Mouse (Mus musculus): Measurements from ENCODE around the gene Tal1.

Tal1 gene

DNA sequence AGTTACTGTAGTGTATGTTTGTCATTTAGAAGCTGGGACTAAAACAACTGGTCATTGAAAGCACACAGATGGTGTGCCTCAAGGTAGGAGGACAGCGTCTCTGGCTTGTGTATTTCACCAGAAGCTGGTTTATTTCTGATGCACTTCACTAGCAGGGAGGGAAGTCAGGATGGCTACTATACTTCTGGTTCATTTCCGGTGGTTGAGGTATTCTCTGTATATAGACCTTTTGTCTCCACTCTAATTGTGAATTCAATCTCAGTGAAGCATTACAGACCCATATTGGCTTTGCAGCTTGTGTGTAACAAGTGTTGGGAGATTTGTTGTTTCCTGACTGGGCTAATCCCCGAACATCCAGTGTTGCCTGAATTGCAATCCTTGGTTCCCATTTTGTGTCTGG is 4.5 kb downstream of the Tal1 start:
- in situ Hi-C loops (cut with MboI; ENCODE audit: low pct_unique_long_range_greater_than_20kb in 1 of 2, low sequenced_read_pairs in 2 of 2, unreplicated experiment in 1 of 2): loop anchor here (5.0 to 25.0 kb wide), 4 partner anchors 153 to 877 kb away; partner anchors contain the start of genes Dmbx1 (in 2 of the 2) and Foxd2 (in 1 of the 2)

DNA sequence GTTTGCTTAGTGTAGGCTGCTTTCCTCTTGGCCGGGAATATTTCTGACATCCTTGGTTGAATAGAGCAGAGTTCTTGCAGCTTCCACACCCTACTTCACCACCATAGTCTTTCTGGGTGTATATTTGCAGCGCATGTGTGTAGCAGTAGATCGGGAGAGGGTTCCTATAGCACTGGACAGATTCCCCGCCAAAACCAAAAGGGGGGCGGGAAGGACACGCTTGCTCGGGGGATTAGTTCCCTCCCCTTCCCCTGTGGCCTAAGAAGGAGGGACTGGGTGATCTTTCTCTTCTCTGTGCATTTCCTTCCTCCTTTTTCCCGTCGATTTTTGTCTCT is 6.3 kb downstream of the Tal1 start:
- in situ Hi-C loops (cut with MboI; ENCODE audit: low pct_unique_long_range_greater_than_20kb in 1 of 2, low sequenced_read_pairs in 2 of 2, unreplicated experiment in 1 of 2): loop anchor here (5.0 to 25.0 kb wide), 4 partner anchors 155 to 875 kb away; partner anchors contain the start of genes Dmbx1 (in 2 of the 2) and Foxd2 (in 1 of the 2)

DNA sequence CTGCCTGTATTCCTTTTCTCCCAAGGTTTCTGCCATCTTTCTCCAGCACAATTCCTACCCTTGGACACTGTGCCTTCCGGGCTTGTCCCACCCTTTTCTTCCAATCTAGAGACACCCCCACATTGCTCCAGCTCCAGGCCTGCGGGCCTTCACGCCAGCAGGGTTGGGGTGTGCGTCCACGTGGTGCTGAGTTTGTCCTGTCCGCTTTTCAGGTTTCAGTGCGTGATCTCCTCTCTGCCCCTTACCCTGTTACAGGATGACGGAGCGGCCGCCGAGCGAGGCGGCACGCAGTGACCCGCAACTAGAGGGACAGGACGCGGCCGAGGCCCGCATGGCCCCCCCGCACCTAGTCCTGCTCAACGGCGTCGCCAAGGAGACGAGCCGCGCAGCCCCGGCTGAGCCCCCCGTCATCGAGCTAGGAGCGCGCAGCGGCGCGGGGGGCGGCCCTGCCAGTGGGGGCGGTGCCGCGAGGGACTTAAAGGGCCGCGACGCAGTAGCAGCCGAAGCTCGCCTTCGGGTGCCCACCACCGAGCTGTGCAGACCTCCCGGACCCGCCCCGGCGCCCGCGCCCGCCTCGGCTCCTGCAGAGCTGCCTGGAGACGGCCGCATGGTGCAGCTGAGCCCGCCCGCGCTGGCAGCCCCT is 6.8 kb downstream of the Tal1 start:
- in situ Hi-C loops (cut with MboI; ENCODE audit: low pct_unique_long_range_greater_than_20kb in 1 of 2, low sequenced_read_pairs in 2 of 2, unreplicated experiment in 1 of 2): loop anchor here (5.0 to 25.0 kb wide), 4 partner anchors 156 to 874 kb away; partner anchors contain the start of genes Dmbx1 (in 2 of the 2) and Foxd2 (in 1 of the 2)

DNA sequence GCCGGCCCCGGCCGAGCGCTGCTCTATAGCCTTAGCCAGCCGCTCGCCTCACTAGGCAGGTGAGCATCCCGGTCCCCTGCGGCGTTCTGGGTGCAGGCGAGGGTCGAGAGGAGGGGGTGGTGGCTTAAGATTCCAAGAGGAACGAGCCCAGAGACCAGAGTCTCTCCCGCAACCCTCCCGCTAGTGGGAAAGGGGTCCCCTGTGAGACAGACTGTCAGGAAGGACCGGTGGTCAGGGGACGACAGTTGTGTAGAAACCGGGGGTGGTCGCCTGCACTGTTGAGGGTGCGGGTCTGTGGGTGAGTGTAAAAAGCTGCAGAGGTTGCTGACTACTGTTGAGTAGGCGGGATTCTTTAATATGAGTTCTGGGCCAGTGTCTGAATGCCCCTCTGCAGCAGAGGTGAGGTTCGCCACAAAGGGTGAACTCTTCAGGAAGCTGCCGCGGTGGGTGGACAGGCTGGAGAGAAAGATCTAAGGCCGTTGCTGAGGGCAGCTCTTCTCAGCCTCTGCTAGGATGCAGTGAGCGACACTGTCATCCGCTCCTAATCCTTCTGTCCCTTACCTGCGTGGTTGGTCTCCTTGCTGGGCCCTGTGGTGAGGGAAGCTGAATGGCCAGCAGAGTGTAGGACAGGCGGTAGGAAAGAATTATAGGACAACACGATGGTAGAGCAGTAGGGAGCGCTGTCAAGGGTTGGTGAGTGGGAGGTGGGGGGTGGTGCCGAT is 7.5 kb downstream of the Tal1 start:
- in situ Hi-C loops (cut with MboI; ENCODE audit: low pct_unique_long_range_greater_than_20kb in 1 of 2, low sequenced_read_pairs in 2 of 2, unreplicated experiment in 1 of 2): loop anchor here (5.0 to 25.0 kb wide), 4 partner anchors 156 to 874 kb away; partner anchors contain the start of genes Dmbx1 (in 2 of the 2) and Foxd2 (in 1 of the 2)

DNA sequence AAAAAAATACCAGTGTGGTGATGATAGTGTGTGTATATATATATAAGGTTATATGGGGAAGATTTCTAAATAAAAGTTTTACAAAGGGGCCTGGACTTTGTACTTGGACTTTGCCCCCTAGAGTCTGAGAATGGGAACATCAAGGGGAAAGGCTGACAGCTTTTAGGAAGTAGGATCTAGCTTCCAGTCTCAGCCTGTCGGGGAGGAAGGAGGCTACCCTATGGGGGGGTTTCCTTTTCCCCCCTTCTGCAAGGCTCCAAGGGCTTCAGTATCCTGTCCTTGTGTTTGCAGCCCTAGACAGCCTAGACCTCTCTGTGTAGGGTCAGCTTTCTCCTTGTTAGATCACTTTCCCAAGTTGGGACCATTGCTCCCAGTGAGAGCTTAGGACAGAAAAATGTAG is 15.4 kb downstream of the Tal1 start:
- in situ Hi-C loops (cut with MboI; ENCODE audit: low pct_unique_long_range_greater_than_20kb in 1 of 2, low sequenced_read_pairs in 2 of 2, unreplicated experiment in 1 of 2): loop anchor here (25.0 kb wide), 2 partner anchors 409 to 866 kb away; partner anchors contain the start of gene Dmbx1 (in 2 of the 2)

DNA sequence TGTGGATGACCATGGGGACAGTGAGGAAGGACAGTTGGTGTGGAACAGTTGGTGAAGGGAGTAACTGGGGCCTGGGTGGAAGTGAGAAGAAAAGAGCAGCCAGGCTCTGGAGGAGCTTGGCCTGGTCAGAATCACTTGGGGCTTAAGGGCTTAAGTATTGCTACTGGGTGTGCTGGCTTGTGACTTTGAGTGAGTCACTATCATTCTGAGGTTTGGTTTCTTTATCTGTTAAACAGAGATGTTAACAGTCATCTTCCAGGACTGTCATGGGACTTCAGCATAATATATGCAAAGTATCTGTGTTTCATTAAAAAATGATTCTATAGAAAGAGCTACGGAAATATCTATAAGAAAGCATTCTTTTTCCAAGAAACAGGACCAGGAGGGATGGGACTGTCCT is 18.6 kb downstream of the Tal1 start:
- in situ Hi-C loops (cut with MboI; ENCODE audit: low pct_unique_long_range_greater_than_20kb in 1 of 2, low sequenced_read_pairs in 2 of 2, unreplicated experiment in 1 of 2): loop anchor here (25.0 kb wide), 2 partner anchors 412 to 863 kb away; partner anchors contain the start of gene Dmbx1 (in 2 of the 2)

DNA sequence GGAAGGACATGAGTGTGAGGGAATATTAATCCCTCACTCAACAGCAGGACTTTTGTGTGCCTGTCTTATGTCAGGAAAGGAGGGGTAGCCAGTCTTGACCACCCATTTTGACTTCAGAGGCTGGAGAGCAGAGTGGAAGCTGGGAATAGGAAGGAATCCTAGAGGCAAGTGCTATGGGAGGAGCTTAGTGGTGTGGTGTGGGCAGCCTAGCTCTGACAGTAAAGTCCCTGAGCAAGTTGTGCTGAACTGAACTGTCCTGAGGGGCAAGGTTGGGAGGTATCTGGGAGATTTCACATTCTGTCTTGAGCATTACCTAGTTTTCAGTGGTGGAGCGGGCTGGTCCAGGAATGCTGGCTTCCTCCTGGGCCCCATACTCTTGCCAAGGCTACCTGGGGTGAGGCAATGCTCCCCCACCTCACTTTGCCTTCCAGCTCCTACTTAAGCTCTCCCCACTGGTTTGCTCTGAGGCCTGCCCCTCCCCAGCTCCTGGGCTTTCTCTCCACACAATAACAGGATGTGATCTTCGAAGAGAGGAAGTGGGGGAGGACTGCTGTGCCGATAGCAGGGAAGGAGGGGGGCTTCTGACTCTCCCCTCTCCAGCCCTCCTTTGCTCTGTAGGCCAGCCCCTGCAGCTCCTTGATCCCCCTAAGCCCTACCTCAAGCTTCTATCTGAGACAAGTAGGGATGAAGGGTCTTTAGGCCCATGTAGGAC is 19.1 kb downstream of the Tal1 start:
- in situ Hi-C loops (cut with MboI; ENCODE audit: low pct_unique_long_range_greater_than_20kb in 1 of 2, low sequenced_read_pairs in 2 of 2, unreplicated experiment in 1 of 2): no loop called here

DNA sequence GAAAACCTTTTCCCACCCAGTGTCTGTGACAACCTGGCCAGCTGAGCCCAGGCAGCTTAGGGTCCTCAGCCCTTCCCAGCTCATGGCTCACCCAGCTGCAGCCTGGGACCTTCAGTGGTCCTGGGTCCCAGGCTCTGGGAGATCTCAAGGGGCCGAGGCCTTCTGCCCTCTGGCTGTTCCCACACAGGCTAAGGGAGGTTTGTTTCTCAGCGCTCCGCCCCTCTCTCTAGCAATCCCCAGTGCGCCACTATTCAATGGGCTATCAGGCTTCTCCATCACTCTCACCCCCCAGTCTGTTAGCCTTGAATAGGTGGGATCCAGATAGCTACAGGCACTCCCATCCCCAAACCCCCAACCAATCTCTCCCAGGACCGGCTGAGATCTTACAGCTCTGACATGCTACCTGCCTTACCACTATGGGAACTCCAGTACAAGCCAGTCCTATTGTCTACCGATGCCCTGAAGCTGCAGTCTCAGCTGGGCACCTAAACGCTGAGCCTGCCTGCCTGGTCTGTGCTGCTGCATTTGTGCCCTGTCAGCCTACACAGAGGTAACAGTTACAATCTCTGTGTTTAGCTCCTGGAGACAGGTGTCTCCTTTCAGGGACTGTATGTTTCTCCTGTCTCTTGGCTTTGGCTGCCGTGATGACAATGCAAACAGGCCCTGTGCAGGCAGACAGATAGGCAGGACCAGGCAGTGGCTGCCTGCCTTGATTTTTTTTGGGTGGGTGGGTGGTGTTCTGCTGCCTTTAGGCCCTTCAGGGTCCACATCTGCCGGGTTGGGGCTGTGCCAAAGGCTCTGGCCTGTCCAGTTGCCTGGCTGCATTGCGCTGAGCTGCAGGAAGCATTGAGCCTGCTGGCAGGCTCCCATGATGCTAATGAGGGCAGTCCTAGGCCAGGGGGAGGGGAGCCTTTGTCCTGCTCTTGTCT is 22.9 kb downstream of the Tal1 start:
- in situ Hi-C loops (cut with MboI; ENCODE audit: low pct_unique_long_range_greater_than_20kb in 1 of 2, low sequenced_read_pairs in 2 of 2, unreplicated experiment in 1 of 2): no loop called here

DNA sequence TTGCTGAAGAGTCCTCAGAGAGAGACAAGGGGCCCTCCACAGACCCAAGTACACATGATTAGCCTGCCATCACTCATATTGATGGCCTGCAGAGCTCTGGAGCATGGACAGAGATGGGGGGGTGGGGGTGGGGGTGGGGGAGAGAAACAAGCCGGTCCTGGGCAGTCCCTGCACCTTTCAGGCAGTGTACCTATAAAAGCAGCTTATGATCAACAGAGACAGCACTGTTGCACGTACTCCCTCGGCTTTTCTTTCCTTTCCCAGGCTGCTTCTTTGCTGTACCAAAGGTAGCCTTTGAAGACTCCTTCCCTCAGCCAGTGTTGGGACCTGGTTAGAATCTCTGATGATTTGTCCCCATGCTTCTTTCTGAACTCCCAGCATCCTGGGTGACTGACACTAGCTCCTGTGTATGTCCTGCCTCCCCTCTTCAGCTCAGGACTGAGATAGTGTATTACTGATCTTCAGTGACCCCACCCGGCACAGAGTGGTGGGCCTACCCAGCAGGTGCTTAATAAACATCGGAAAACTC is 23.7 kb downstream of the Tal1 start:
- in situ Hi-C loops (cut with MboI; ENCODE audit: low pct_unique_long_range_greater_than_20kb in 1 of 2, low sequenced_read_pairs in 2 of 2, unreplicated experiment in 1 of 2): no loop called here

DNA sequence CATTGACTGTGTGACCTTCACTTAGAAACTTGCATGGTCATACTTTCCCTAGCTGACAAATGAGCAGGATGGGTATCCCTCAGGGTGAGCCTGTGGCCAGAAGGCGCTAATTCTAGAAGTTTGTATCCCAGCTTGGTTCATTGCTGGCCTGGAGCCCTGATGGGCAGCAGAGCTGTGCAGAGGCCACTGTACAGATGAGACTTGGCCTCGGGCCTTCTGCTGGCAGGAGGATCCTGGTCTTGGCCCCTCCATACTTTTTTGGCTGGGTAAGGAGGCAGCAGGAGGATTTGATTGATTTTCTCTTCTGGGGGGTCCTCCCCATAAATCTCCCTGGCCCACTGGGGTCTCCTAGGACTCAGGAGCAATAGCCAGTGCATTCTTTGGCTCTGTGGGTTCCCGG is 26.8 kb downstream of the Tal1 start:
- in situ Hi-C loops (cut with MboI; ENCODE audit: low pct_unique_long_range_greater_than_20kb in 1 of 2, low sequenced_read_pairs in 2 of 2, unreplicated experiment in 1 of 2): no loop called here

DNA sequence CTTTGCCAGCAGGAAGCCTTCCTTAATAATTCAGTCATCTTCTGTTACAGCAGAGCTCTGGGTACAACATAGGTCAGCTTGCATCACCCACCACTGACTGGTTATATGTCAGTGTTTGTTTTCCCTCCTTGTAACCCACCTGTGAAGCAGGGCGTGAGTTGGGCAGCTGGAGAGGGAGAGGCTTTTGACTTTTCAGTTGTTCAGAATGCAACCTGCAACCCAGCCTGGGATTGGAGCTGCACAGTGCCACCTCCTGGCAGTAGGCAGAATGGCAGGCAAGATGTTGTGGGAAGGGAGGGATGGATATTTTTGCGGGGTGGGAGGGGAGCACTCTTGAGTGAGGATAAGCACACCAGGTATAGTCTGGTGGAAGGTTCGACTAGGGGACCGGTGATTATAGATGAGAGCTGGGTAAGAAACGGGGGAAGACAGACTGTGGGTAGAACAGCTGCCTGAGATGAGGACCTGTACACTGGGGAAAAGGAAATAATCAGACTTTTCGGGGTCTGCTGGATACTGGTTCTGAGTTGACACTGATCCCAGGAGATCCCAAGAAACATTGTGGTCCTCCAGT is 29.4 kb downstream of the Tal1 start:
- in situ Hi-C loops (cut with MboI; ENCODE audit: low pct_unique_long_range_greater_than_20kb in 1 of 2, low sequenced_read_pairs in 2 of 2, unreplicated experiment in 1 of 2): no loop called here

DNA sequence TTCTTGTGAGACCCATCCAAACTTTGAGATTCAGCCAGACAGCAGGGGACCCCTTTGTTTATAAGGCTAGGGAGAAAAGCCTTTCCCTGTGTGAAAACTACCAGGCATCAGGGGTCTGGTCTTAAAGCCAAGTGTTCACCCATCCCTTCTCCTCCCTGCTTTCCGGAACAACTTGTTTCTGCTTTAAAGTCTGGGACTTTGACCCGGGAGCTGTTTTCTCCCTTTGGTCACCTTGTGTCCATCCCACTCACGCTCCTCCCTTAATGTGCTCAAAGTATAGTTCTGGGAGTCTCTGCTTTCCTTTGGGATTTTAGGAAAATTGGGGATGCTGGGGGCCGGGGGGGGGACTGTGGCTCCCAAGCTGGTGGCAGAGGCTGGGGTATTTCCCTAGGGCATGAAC is 30.0 kb downstream of the Tal1 start:
- in situ Hi-C loops (cut with MboI; ENCODE audit: low pct_unique_long_range_greater_than_20kb in 1 of 2, low sequenced_read_pairs in 2 of 2, unreplicated experiment in 1 of 2): no loop called here

DNA sequence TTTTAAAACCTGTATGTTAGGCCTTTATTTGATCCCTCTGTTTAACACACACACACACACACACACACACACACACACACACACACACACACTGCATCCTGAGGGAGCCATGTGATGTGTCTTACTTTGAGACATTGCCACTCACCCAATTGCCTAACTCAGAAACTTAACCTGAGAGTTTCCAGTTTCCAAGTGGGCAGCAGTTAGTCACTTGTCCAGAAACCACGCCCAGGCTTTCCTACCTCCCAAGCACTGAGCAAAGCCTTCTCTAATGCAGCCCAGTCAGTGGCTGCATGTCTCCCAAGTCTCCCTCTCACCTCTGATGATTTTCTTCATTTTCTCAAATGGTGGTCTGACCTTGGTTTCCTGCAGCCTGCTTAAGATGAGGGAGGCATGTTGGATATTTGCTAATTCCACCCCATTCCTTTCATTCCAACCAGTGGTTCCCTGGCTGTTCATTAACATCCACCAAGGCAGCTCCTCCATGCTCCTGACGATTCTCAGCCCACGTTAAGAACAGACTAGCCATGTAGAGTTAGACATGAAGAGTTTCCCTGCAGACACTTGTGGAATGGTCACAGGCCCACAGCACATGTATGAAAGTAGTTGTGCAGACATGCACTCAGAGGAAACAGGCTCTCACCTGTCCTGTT is 30.7 kb downstream of the Tal1 start:
- in situ Hi-C loops (cut with MboI; ENCODE audit: low pct_unique_long_range_greater_than_20kb in 1 of 2, low sequenced_read_pairs in 2 of 2, unreplicated experiment in 1 of 2): no loop called here

DNA sequence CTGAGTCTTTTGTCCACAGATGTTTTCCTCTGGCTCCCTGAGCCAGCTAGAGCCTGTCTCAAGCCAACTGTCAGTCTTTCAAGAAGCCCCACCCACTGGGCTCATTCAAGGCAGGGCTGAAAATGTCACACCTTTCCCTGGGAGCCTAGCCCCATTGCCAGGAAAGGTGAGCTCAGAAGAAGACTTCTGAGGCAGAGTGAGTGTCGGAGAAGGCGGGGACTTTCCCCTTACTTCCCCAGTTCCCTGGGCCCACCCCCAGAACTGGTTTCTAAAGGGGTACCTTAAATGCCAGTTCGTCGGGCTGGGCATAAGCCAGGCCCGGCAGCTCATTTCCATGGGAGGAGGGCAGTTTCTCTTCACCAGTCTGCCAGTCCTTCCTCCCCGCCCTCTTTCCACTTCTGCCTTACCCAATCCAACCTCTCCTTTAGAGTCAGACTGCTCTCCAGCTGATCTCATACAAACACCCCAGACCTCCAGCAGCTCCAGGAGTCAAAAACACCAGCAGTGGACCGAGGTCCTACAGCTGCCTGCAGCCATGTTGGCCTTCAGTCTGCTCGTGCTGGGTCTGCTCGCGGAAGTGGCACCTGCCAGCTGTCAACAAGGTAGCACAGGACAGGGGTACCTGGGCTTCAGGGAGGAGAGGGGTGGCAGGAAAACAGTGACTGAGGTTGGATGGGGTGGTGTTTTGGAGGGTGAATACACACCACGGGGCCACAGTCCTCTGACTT is 32.5 kb downstream of the Tal1 start, which contains the start of gene Pdzk1ip1:
Gene Pdzk1ip1, plus strand, starts transcription at position 98 of the 728 bp plus-strand sequence.
- in situ Hi-C loops (cut with MboI; ENCODE audit: low pct_unique_long_range_greater_than_20kb in 1 of 2, low sequenced_read_pairs in 2 of 2, unreplicated experiment in 1 of 2): no loop called here

DNA sequence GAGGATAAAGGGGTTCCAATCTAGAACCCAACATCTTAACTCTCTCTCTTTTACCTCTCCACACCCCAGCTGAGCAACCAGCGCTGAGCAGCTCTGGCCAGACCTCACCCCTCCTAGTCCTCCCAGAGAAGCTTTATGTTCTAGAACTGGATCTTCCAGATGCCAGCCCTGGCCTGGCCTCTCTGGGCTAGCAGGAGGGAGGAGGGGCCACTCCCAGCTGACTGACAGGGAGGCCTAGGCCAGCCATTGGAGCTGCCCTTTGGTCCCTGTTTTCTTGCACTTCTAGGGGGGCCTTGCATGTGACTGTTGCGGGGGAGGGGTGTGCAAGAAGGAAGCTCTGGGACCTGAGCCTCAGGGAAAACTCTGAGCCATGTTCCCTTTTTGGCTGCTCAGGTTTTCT is 34.4 kb downstream of the Tal1 start:
- in situ Hi-C loops (cut with MboI; ENCODE audit: low pct_unique_long_range_greater_than_20kb in 1 of 2, low sequenced_read_pairs in 2 of 2, unreplicated experiment in 1 of 2): no loop called here

DNA sequence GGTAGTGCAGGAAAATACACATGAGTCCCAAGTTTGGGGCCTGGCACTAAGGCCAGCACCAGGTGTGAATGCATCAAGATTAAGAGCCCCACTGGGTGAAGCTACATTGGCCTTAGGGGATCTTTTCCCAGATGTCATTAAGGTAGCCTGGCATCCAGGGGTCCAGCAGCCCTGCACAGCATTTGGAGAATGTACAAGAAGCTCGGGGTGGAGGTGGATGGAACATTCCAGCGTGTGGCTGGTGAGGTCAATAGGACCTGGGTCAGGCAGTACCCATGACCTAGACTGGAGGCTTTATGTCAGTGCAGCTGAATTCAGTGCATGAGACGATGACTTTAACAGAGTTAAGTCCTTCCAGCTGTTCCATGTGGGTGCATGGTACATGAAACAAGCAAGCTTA is 35.6 kb downstream of the Tal1 start:
- in situ Hi-C loops (cut with MboI; ENCODE audit: low pct_unique_long_range_greater_than_20kb in 1 of 2, low sequenced_read_pairs in 2 of 2, unreplicated experiment in 1 of 2): no loop called here
